Comparison of ENCODE assay signal across 23 mouse cellular contexts in the genomic region with DNA sequence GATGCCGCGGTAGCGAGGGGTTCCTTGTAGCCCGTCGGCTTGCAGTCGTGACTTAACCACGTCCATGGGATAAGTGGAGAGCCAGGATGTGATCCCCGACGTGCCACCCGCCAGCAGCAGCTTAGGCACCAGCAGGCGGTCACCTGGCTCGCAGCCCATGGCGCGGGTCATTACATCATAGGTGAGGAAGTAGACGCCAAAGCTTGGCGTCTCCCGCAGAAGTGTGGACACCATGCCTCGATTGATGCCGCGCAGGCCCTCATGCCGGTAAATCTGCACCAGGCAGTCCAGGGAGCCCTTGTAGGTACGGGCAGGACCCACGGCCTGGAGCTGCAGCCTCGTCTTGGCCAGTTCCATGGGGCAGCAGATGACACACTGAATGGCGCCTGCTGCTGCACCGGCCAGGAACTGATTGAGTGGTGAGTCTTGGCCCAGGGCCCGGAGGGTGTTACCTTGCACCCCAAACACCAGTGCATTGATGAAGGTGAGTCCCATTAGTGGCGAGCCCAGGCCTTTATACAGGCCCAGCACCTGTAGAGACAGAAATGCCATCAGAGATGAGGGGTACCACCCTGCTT. TPM values are rescaled to one million over a fixed set of nuclear protein-coding genes. Genes with fewer than 3 reads are reported as not detected.
A peak's percentile ranks its signal among the peaks of the same experiment; 100 is the strongest.
DNase-seq lines count a peak whose midpoint lies in the region; ATAC-seq lines count a peak whose summit lies in the region.
"Had no signal": no experiment of that assay in that cellular context is flagged by ENCODE, and none has a peak within 500 bp of the region (broad histone marks: within the 10 kb centered on the region; RNA-seq: fewer than 3 reads in every experiment).

No protein-coding gene starts in this region.

- H3K4me2 ChIP-seq in midbrain, embryonic 15.5 days = no peak overlapping the region
- no peak overlapping the region for H3K4me2 ChIP-seq in midbrain, embryonic 14.5 days (ENCODE audit: low read length)
- no peak overlapping the region for H3K4me2 ChIP-seq in liver, embryonic 11.5 days
- H3K4me2 ChIP-seq: embryonic facial prominence, embryonic 12.5 days; forebrain, embryonic 12.5 days; heart, embryonic 11.5 days; intestine, embryonic 15.5 days; limb, embryonic 13.5 days; liver, embryonic 13.5 days had no signal

- no peaks in the 10 kb centered on the region for H3K27me3 ChIP-seq in midbrain, embryonic 15.5 days (replicated peaks)
- no peaks in the 10 kb centered on the region for H3K27me3 ChIP-seq in midbrain, embryonic 14.5 days (ENCODE audit: control insufficient read depth, insufficient read depth, low read length)
- H3K27me3 ChIP-seq in liver, embryonic 11.5 days (replicated peaks; ENCODE audit: control insufficient read depth, insufficient read depth, low read length) = no peaks in the 10 kb centered on the region
- H3K27me3 ChIP-seq: embryonic facial prominence, embryonic 12.5 days; forebrain, embryonic 12.5 days; intestine, embryonic 15.5 days; limb, embryonic 13.5 days; liver, embryonic 13.5 days had no signal

- H3K36me3 ChIP-seq in midbrain, embryonic 15.5 days (replicated peaks) = no peaks in the 10 kb centered on the region
- peaks cover 20% of the 10 kb centered on the region for H3K36me3 ChIP-seq in midbrain, embryonic 14.5 days (ENCODE audit: control insufficient read depth, insufficient read depth, low read length)
- 0 out of 2 replicates have a peak, but pooled peaks cover 3% of the 10 kb centered on the region for H3K36me3 ChIP-seq in liver, embryonic 11.5 days (ENCODE audit: control insufficient read depth, insufficient read depth, low read length)
- H3K36me3 ChIP-seq: intestine, embryonic 15.5 days had no signal

- H3K27ac ChIP-seq in midbrain, embryonic 15.5 days = no peak overlapping the region
- no peak overlapping the region for H3K27ac ChIP-seq in midbrain, embryonic 14.5 days (replicated peaks; ENCODE audit: low read depth, low read length)
- H3K27ac ChIP-seq in liver, embryonic 11.5 days (ENCODE audit: low read depth, low read length) = no peak overlapping the region
- H3K27ac ChIP-seq: embryonic facial prominence, embryonic 12.5 days; forebrain, embryonic 12.5 days; hindbrain, embryonic 10.5 days; intestine, embryonic 15.5 days; layer of hippocampus, adult 2 months; limb, embryonic 13.5 days; liver, embryonic 13.5 days had no signal

- peaks cover 3% of the 10 kb centered on the region for H3K4me1 ChIP-seq in midbrain, embryonic 15.5 days
- H3K4me1 ChIP-seq in midbrain, embryonic 14.5 days (ENCODE audit: control insufficient read depth, insufficient read depth, low read length) = no peaks in the 10 kb centered on the region
- H3K4me1 ChIP-seq in liver, embryonic 11.5 days (replicated peaks; ENCODE audit: control insufficient read depth, insufficient read depth, low read length) = no peaks in the 10 kb centered on the region
- H3K4me1 ChIP-seq: embryonic facial prominence, embryonic 12.5 days; liver, embryonic 13.5 days had no signal

- H3K4me3 ChIP-seq in midbrain, embryonic 15.5 days = no peak overlapping the region
- no peak overlapping the region for H3K4me3 ChIP-seq in midbrain, embryonic 14.5 days (replicated peaks; ENCODE audit: low read depth, low read length)
- no peak overlapping the region for H3K4me3 ChIP-seq in liver, embryonic 11.5 days (ENCODE audit: low read depth, low read length)
- H3K4me3 ChIP-seq: embryonic facial prominence, embryonic 12.5 days; forebrain, embryonic 12.5 days; hindbrain, embryonic 10.5 days; intestine, embryonic 15.5 days; layer of hippocampus, adult 2 months; limb, embryonic 13.5 days; liver, embryonic 13.5 days had no signal

- no peak overlapping the region for H3K9ac ChIP-seq in midbrain, embryonic 15.5 days
- no peak overlapping the region for H3K9ac ChIP-seq in midbrain, embryonic 14.5 days (replicated peaks; ENCODE audit: low read length)
- no peak overlapping the region for H3K9ac ChIP-seq in liver, embryonic 11.5 days (ENCODE audit: low read depth, low read length)
- H3K9ac ChIP-seq: embryonic facial prominence, embryonic 12.5 days; forebrain, embryonic 12.5 days; intestine, embryonic 15.5 days; limb, embryonic 13.5 days; liver, embryonic 13.5 days had no signal

- H3K9me3 ChIP-seq in midbrain, embryonic 15.5 days = no peaks in the 10 kb centered on the region
- H3K9me3 ChIP-seq in midbrain, embryonic 14.5 days (ENCODE audit: control insufficient read depth, low read length) = no peaks in the 10 kb centered on the region
- H3K9me3 ChIP-seq in liver, embryonic 11.5 days (ENCODE audit: control insufficient read depth, low read length) = no peaks in the 10 kb centered on the region
- H3K9me3 ChIP-seq: embryonic facial prominence, embryonic 12.5 days; forebrain, embryonic 12.5 days; hindbrain, embryonic 10.5 days; intestine, embryonic 15.5 days; limb, embryonic 13.5 days; liver, embryonic 13.5 days had no signal

- 96% methylated on average over 28 of the region's 28 CpGs for WGBS in midbrain, embryonic 15.5 days
- WGBS in midbrain, embryonic 14.5 days = 95% methylated on average over 28 of the region's 28 CpGs
- 97% methylated on average over 28 of the region's 28 CpGs for WGBS in liver, embryonic 11.5 days

- DNase-seq in midbrain, embryonic 14.5 days = no peak
- DNase-seq in cerebellum, adult 11 months = peak; percentile 76
- peak; percentile 86 for DNase-seq in cerebellum, adult 9-11 months
- no peak for DNase-seq in lung, postnatal 4 days
- DNase-seq in retina, embryonic 14.5 days (ENCODE audit: low spot score) = no peak
- DNase-seq in liver, embryonic 11.5 days (ENCODE audit: low spot score) = no peak
- DNase-seq: kidney, adult 9 months; kidney, postnatal 14 days; layer of hippocampus, postnatal 36 days; liver, embryonic 13.5 days; lung, adult 2 months; right cerebral cortex, adult 18-20 months; thymus, adult 18-20 months; thymus, postnatal 4 days had no signal

- 0 out of 2 replicates have a peak, but pooled peaks have one; percentile 22 for ATAC-seq in midbrain, embryonic 15.5 days (replicated peaks)
- no peak for ATAC-seq in midbrain, embryonic 14.5 days (ENCODE audit: low FRiP score, low TSS enrichment)
- ATAC-seq in liver, embryonic 11.5 days (replicated peaks; ENCODE audit: low FRiP score) = no peak
- ATAC-seq: hindbrain, embryonic 16.5 days; intestine, embryonic 15.5 days had no signal

RNA-seq across cellular contexts. Expression of a gene that starts 8.6 kb away (rescaled TPM):
- polyA plus RNA-seq in midbrain, embryonic 15.5 days (2015; fragmentation: Nextera tagmentation; extraction: Ambion mirVana) = 22.6 and 24.8 TPM in 2 replicates
- polyA plus RNA-seq in midbrain, embryonic 14.5 days (2014; fragmentation: Nextera tagmentation; extraction: Ambion mirVana) = 19.9 and 20.0 TPM in 2 replicates
- 2.9 and 3.9 TPM in 2 replicates for polyA plus RNA-seq in liver, embryonic 11.5 days (2014; fragmentation: Nextera tagmentation; extraction: Ambion mirVana)

RNA-seq across cellular contexts. Expression of a gene that starts 8.8 kb away (rescaled TPM):
- polyA plus RNA-seq in midbrain, embryonic 15.5 days (2015; fragmentation: Nextera tagmentation; extraction: Ambion mirVana) = 8.7 and 10.3 TPM in 2 replicates
- polyA plus RNA-seq in midbrain, embryonic 14.5 days (2014; fragmentation: Nextera tagmentation; extraction: Ambion mirVana) = 10.9 and 11.1 TPM in 2 replicates
- polyA plus RNA-seq in liver, embryonic 11.5 days (2014; fragmentation: Nextera tagmentation; extraction: Ambion mirVana) = 4.5 and 5.2 TPM in 2 replicates

RNA-seq across cellular contexts. Expression of a gene that starts 34.3 kb away (rescaled TPM):
- polyA plus RNA-seq in midbrain, embryonic 15.5 days (2015; fragmentation: Nextera tagmentation; extraction: Ambion mirVana) = 12.9 TPM in 2 replicates
- 15.1 and 16.6 TPM in 2 replicates for polyA plus RNA-seq in midbrain, embryonic 14.5 days (2014; fragmentation: Nextera tagmentation; extraction: Ambion mirVana)
- polyA plus RNA-seq in liver, embryonic 11.5 days (2014; fragmentation: Nextera tagmentation; extraction: Ambion mirVana) = 17.9 and 19.2 TPM in 2 replicates

Comparison
In these comparisons a context has a peak if more than half of its experiments do, and no peak if none do; other contexts are left out.
1. DNase-seq: peak in cerebellum, adult 11 months (single experiment) and cerebellum, adult 9-11 months (single experiment); none in midbrain, embryonic 14.5 days (single experiment), lung, postnatal 4 days (0 of 2), retina, embryonic 14.5 days (single experiment) and liver, embryonic 11.5 days (single experiment).